Mouse (Mus musculus) cortical plate, adult 2 months (tissue): ENCODE measurements around the gene Cfap57. TPM values are rescaled to one million over a fixed set of nuclear protein-coding genes. Genes with fewer than 3 reads are reported as not detected.

Experiments used
- H3K27ac ChIP-seq: fragments of 200-500 bp; 2 replicates; pipeline ENCODE4 v1.5.1; 2012; ENCODE audit warnings: low read length, control low read depth, inconsistent platforms; ENCODE audit not compliant: insufficient read depth
- H3K4me1 ChIP-seq: fragments of 200-500 bp; 2 replicates; pipeline ENCODE4 v1.6.1; 2011; ENCODE audit warnings: low read length; ENCODE audit not compliant: control insufficient read depth, insufficient read depth
- H3K4me3 ChIP-seq: fragments of 200-500 bp; 2 replicates; pipeline ENCODE4 v1.5.1; 2011; ENCODE audit warnings: mild to moderate bottlenecking, low read length, control low read depth; ENCODE audit not compliant: insufficient read depth
- CTCF ChIP-seq: fragments of 200-500 bp; IDR thresholded peaks from 2 replicates; pipeline ENCODE4 v1.5.1; 2011; ENCODE audit warnings: mild to moderate bottlenecking, control low read depth, low read length; ENCODE audit not compliant: insufficient read depth; ENCODE audit errors: extremely low read depth
- POLR2A ChIP-seq: fragments of 200-500 bp; IDR thresholded peaks from 2 replicates; pipeline ENCODE4 v1.6.1; 2011; ENCODE audit warnings: mild to moderate bottlenecking, low read length, control low read depth; ENCODE audit not compliant: insufficient read depth; ENCODE audit errors: extremely low read depth
- polyA plus RNA-seq: library from polyadenylated mRNA; depleted of rRNA; stranded (reverse); fragments of >200 nt; gene quantifications from 2 replicates; pipeline ENCODE4 v1.2.3, GENCODE M21; 2012

Cfap57 gene
- polyA plus RNA-seq, 1 experiment, result 0.56 TPM

DNA sequence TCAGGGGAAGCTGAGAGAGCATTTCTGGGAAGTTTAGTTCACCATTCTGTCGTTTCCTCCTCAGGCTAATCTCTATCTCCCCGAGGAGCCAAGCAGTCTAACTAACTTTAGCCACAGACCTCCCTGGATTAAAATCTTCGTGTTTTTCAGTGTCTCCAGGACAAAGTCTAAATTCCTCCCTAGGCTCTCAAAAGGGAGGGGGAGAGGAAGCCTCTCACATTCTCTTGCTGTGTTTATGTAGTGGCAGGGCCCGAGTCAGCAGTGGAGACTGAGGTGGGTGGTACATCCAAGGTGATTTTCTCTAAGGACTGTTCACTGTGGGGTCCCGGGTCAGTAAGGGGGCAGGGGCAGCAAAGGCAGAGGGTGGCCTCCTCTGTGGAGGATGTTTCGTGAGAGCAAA, 82.8 kb downstream of the Cfap57 start:
- Histone ChIP-seq H3K27ac (no peak overlapping the region), H3K4me1 (no peaks in the 10 kb centered on the region), H3K4me3 (no peak overlapping the region)
- TF ChIP-seq POLR2A, result no peak
- no peak for TF ChIP-seq CTCF

DNA sequence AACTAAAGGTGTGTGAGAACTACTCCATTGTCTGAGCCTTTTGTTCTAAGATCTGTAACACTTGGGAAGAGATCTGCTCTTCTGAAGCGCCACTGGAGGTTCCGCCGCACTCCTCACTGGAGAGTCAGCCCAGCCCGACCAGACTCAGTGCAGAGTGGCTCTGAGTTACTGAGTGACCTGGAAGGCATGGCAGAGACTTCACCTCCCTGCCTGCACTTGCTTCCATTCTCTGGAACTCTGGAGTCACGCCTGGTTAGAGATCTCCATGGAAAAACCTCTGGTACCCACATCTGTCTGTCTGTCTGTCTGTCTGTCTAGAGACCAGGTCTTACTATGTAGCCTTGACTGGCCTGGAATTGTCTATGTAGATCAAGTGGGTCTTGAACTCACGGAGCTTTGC, 85.0 kb downstream of the Cfap57 start:
- no peak overlapping the region for H3K27ac ChIP-seq
- H3K4me3 ChIP-seq, result no peak overlapping the region
- TF ChIP-seq CTCF (no peak), POLR2A (no peak)
- H3K4me1 ChIP-seq, result no peaks in the 10 kb centered on the region

- Histone ChIP-seq H3K4me3 (no peak overlapping the region), H3K27ac (no peak overlapping the region), H3K4me1 (no peaks in the 10 kb centered on the region)
- TF ChIP-seq CTCF (no peak), POLR2A (no peak)
These were observed 87.0 kb downstream of the Cfap57 start for GRCm38 (mm10) chr4:118533605-118534004.

- TF ChIP-seq CTCF, result no peak
- no peak for TF ChIP-seq POLR2A
- Histone ChIP-seq H3K4me3 (no peak overlapping the region), H3K27ac (no peak overlapping the region), H3K4me1 (no peaks in the 10 kb centered on the region)
These were observed 87.4 kb downstream of the Cfap57 start for GRCm38 (mm10) chr4:118533156-118533555.

GRCm38 (mm10) chr4:118532663-118533062, 87.9 kb downstream of the Cfap57 start:
- Histone ChIP-seq H3K27ac (no peak overlapping the region), H3K4me1 (no peaks in the 10 kb centered on the region), H3K4me3 (no peak overlapping the region)
- TF ChIP-seq POLR2A (no peak), CTCF (no peak)

DNA sequence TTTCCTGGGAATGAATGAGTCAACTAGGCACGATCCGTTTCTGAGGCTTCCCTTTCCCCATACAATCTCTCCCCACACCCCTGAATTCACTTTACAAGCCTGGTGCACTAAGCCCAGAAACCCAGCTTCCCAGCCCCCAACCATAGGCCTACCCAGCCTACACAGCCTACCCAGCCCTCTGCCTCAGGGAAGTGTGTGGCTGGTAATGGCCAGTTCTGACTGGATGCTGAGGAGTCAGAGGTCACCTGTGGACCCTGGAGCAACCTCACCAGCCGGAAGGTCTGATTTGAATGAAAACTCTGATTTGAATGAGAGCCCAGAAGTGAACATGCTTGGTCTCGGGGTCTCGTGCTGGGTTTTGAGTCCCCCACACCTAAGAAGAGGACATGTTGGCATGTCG, 92.9 kb downstream of the Cfap57 start:
- H3K4me1 ChIP-seq, result no peaks in the 10 kb centered on the region
- H3K27ac ChIP-seq, result no peak overlapping the region
- H3K4me3 ChIP-seq, result no peak overlapping the region
- TF ChIP-seq CTCF, result no peak
- TF ChIP-seq POLR2A, result no peak

- Histone ChIP-seq H3K4me1 (no peaks in the 10 kb centered on the region), H3K4me3 (no peak overlapping the region), H3K27ac (no peak overlapping the region)
- no peak for TF ChIP-seq CTCF
- TF ChIP-seq POLR2A, result no peak
These were observed 93.3 kb downstream of the Cfap57 start for GRCm38 (mm10) chr4:118527335-118527681.

GRCm38 (mm10) chr4:118526408-118527334, 93.9 kb downstream of the Cfap57 start, which contains the start of gene 2610528J11Rik:
2610528J11Rik (plus strand) TSS chr4:118526999.
- no peak for TF ChIP-seq POLR2A
- TF ChIP-seq CTCF, result no peak
- no peak within 1 kb of the TSS for H3K27ac ChIP-seq
- no peak within 1 kb of the TSS for H3K4me3 ChIP-seq
- no peaks in the 10 kb centered on the region for H3K4me1 ChIP-seq

- Histone ChIP-seq H3K27ac (no peak overlapping the region), H3K4me3 (no peak overlapping the region), H3K4me1 (no peaks in the 10 kb centered on the region)
- TF ChIP-seq POLR2A (no peak), CTCF (no peak)
These were observed 94.8 kb downstream of the Cfap57 start for GRCm38 (mm10) chr4:118525779-118526178.

DNA sequence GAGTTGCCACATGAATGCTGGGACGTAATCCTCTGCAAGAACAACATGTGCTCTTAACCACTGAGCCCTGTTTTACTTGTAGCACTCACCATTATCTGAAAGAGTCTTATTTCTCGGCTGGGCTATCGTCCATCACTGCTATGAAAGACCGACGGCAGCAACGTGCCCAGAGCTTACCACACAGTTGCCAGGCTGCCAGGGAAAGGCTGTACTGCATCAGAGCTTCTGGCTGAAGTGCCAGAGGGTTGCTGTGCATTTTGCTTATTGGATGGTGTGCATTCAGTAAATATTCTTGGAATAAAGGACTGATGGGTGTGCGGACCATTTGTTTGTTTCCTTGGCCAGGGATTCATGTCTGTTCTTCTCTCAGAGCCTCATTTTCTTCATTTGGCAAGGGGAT, 96.6 kb downstream of the Cfap57 start:
- no peaks in the 10 kb centered on the region for H3K4me1 ChIP-seq
- no peak overlapping the region for H3K27ac ChIP-seq
- H3K4me3 ChIP-seq, result no peak overlapping the region
- TF ChIP-seq POLR2A (no peak), CTCF (no peak)

GRCm38 (mm10) chr4:118522248-118522647, 98.3 kb downstream of the Cfap57 start:
- H3K4me1 ChIP-seq, result no peaks in the 10 kb centered on the region
- H3K27ac ChIP-seq, result no peak overlapping the region
- no peak overlapping the region for H3K4me3 ChIP-seq
- TF ChIP-seq CTCF, result no peak
- no peak for TF ChIP-seq POLR2A
